Mouse (Mus musculus) regulatory T cell (primary cell): ENCODE measurements at regions not wholly inside any gene's neighbourhood (a gene's known extent, or its start where the extent isn't known, plus 50 kb on each side); places are given as distances from the start of the nearest gene placed in this dataset.

ENCODE experiments used
- in situ Hi-C: fragments of 300-600 bp; cut with MboI, MseI; formaldehyde crosslinking; loops from one replicate; pipeline ENCODE4 v1.15.1; 2025; ENCODE audit warnings: high pct_unique_total_duplicates

GRCm38 (mm10) chr13:37693617-37694016 lies 84.6 kb upstream of the Rreb1 start:
- in situ Hi-C loops, result no loop called here

GRCm38 (mm10) chr13:37704475-37704874 lies 73.7 kb upstream of the Rreb1 start:
- in situ Hi-C loops, result no loop called here

- in situ Hi-C loops, result no loop called here
These were observed 72.7 kb upstream of the Rreb1 start for GRCm38 (mm10) chr13:37705482-37705881.

GRCm38 (mm10) chr13:37710913-37711312 lies 67.3 kb upstream of the Rreb1 start:
- in situ Hi-C loops, result no loop called here

GRCm38 (mm10) chr13:37712908-37713496 lies 65.2 kb upstream of the Rreb1 start:
- in situ Hi-C loops, result no loop called here

GRCm38 (mm10) chr13:37715058-37715712 lies 63.0 kb upstream of the Rreb1 start:
- in situ Hi-C loops, result no loop called here

- in situ Hi-C loops, result no loop called here
These were observed 62.2 kb upstream of the Rreb1 start for GRCm38 (mm10) chr13:37715770-37716693.

- in situ Hi-C loops, result no loop called here
These were observed 60.4 kb upstream of the Rreb1 start for GRCm38 (mm10) chr13:37717793-37718192.

GRCm38 (mm10) chr13:37718364-37718763 lies 59.8 kb upstream of the Rreb1 start:
- in situ Hi-C loops, result no loop called here
